Mouse (Mus musculus) limb, embryonic 12.5 days (tissue): ENCODE measurements around the gene Sarnp. TPM values are rescaled to one million over a fixed set of nuclear protein-coding genes. Genes with fewer than 3 reads are reported as not detected.
A peak's percentile ranks its signal among the peaks of the same experiment; 100 is the strongest.

Experiments
- ATAC-seq: fragments of 200-750 bp; cut with Nextera tagmentation; 2 replicates; pipeline ENCODE4 v1.8.0; 2017; ENCODE audit warnings: low read depth, moderate TSS enrichment; ENCODE audit not compliant: insufficient number of reproducible peaks, insufficient read depth, low FRiP score, low TSS enrichment
- H3K27ac ChIP-seq: fragments of 300-500 bp; sonication (generic); 2 replicates; pipeline ENCODE4 v1.5.1; 2016; ENCODE audit warnings: mild to moderate bottlenecking, moderate library complexity
- H3K27me3 ChIP-seq: fragments of 300-500 bp; sonication (generic); 2 replicates; pipeline ENCODE4 v1.6.1; 2016; ENCODE audit warnings: mild to moderate bottlenecking, moderate library complexity
- H3K36me3 ChIP-seq: fragments of 300-500 bp; sonication (generic); 2 replicates; pipeline ENCODE4 v1.6.1; 2016; ENCODE audit warnings: mild to moderate bottlenecking, moderate library complexity
- H3K4me1 ChIP-seq: fragments of 300-500 bp; sonication (generic); replicated peaks from 2 replicates; pipeline ENCODE4 v1.6.1; 2016
- H3K4me2 ChIP-seq: fragments of 300-500 bp; sonication (generic); 2 replicates; pipeline ENCODE4 v1.6.1; 2016; ENCODE audit warnings: mild to moderate bottlenecking, moderate library complexity
- H3K4me3 ChIP-seq: fragments of 300-500 bp; sonication (generic); replicated peaks from 2 replicates; pipeline ENCODE4 v1.5.1; 2016; ENCODE audit warnings: mild to moderate bottlenecking
- H3K9ac ChIP-seq: fragments of 300-500 bp; sonication (generic); replicated peaks from 2 replicates; pipeline ENCODE4 v1.6.1; 2016; ENCODE audit warnings: mild to moderate bottlenecking, moderate library complexity
- H3K9me3 ChIP-seq: fragments of 300-500 bp; sonication (generic); 2 replicates; pipeline ENCODE4 v1.6.1; 2016; ENCODE audit warnings: mild to moderate bottlenecking, moderate library complexity
- WGBS: fragments of 180-500 bp; shearing (Covaris S2); methylation state at CpG from one replicate; pipeline ENCODE4 v1.1.7; 2016; 5-methylcytosine and 5-hydroxymethylcytosine counted together
- polyA plus RNA-seq: library from polyadenylated mRNA; unstranded; fragments of >200 nt; fragmentation: Nextera tagmentation; extraction: Ambion mirVana; gene quantifications from 2 replicates; pipeline ENCODE4 v1.2.1, GENCODE M21; 2016

The Sarnp gene
- polyA plus RNA-seq, 1 experiment from 2014 or later, result 241 TPM

GRCm38 (mm10) chr10:128904812-128905211 is 87.7 kb downstream of the Sarnp start:
- Histone ChIP-seq H3K27ac (no peak overlapping the region), H3K4me2 (no peak overlapping the region), H3K27me3 (no peaks in the 10 kb centered on the region), H3K4me1 (peaks cover 9% of the 10 kb centered on the region), H3K9ac (no peak overlapping the region), H3K36me3 (no peaks in the 10 kb centered on the region), H3K9me3 (no peaks in the 10 kb centered on the region), H3K4me3 (no peak overlapping the region)
- ATAC-seq, result no peak
- WGBS, result 65% methylated on average over 5 of the region's 5 CpGs

GRCm38 (mm10) chr10:128908778-128909448 is 91.8 kb downstream of the Sarnp start:
- peak overlapping the region; percentile 78 for H3K4me2 ChIP-seq
- H3K4me3 ChIP-seq, result peak overlapping the region; percentile 89
- ATAC-seq, result no peak; the same call in 1 of the 2 replicates
- peaks cover 23% of the 10 kb centered on the region for H3K36me3 ChIP-seq
- H3K9ac ChIP-seq, result peak overlapping the region; percentile 95
- H3K9me3 ChIP-seq, result no peaks in the 10 kb centered on the region
- no peaks in the 10 kb centered on the region for H3K27me3 ChIP-seq
- WGBS, result 60% methylated on average over 13 of the region's 13 CpGs
- H3K4me1 ChIP-seq, result peaks cover 35% of the 10 kb centered on the region
- peak overlapping the region; percentile 96 for H3K27ac ChIP-seq

- peak overlapping the region; percentile 96 for H3K27ac ChIP-seq
- peak overlapping the region; percentile 78 for H3K4me2 ChIP-seq
- peak overlapping the region; percentile 95 for H3K9ac ChIP-seq
- H3K9me3 ChIP-seq, result no peaks in the 10 kb centered on the region
- peak; percentile 74 for ATAC-seq
- 2% methylated on average over 38 of the region's 41 CpGs for WGBS
- H3K36me3 ChIP-seq, result peaks cover 30% of the 10 kb centered on the region
- peak overlapping the region; percentile 89 for H3K4me3 ChIP-seq
- H3K4me1 ChIP-seq, result peaks cover 35% of the 10 kb centered on the region
- H3K27me3 ChIP-seq, result no peaks in the 10 kb centered on the region
Measured at GRCm38 (mm10) chr10:128909567-128910028, 92.5 kb downstream of the Sarnp start.

- Histone ChIP-seq H3K9me3 (no peaks in the 10 kb centered on the region), H3K4me2 (peak overlapping the region; percentile 78), H3K4me1 (peaks cover 35% of the 10 kb centered on the region), H3K4me3 (peak overlapping the region; percentile 89), H3K27me3 (no peaks in the 10 kb centered on the region), H3K27ac (peak overlapping the region; percentile 96), H3K36me3 (peaks cover 37% of the 10 kb centered on the region), H3K9ac (peak overlapping the region; percentile 95)
- WGBS, result under 1% methylated on average over 66 of the region's 66 CpGs
- ATAC-seq, result no peak
Measured at GRCm38 (mm10) chr10:128910066-128910841, 93.1 kb downstream of the Sarnp start.

- no peak overlapping the region; the same call in 1 of the 2 replicates for H3K27ac ChIP-seq
- H3K36me3 ChIP-seq, result peaks cover 48% of the 10 kb centered on the region
- peak overlapping the region; percentile 78 for H3K4me2 ChIP-seq
- peaks cover 35% of the 10 kb centered on the region for H3K4me1 ChIP-seq
- no peaks in the 10 kb centered on the region for H3K27me3 ChIP-seq
- H3K9me3 ChIP-seq, result no peaks in the 10 kb centered on the region
- peak overlapping the region; percentile 89 for H3K4me3 ChIP-seq
- ATAC-seq, result no peak
- 92% methylated on average over 6 of the region's 6 CpGs for WGBS
- no peak overlapping the region for H3K9ac ChIP-seq
Measured at GRCm38 (mm10) chr10:128911430-128911829, 94.3 kb downstream of the Sarnp start.

- peak overlapping the region; percentile 31; the same call in 1 of the 2 replicates for H3K9ac ChIP-seq
- H3K27me3 ChIP-seq, result no peaks in the 10 kb centered on the region
- no peak for ATAC-seq
- H3K4me3 ChIP-seq, result 0 out of 2 replicates have a peak overlapping the region, but pooled peaks have one; percentile 3
- 0 out of 2 replicates have a peak overlapping the region, but pooled peaks have one; percentile 50 for H3K27ac ChIP-seq
- WGBS, result 75% methylated on average over 4 of the region's 4 CpGs
- H3K36me3 ChIP-seq, result peaks cover 56% of the 10 kb centered on the region
- H3K9me3 ChIP-seq, result no peaks in the 10 kb centered on the region
- H3K4me1 ChIP-seq, result peaks cover 35% of the 10 kb centered on the region
- peak overlapping the region; percentile 78; the same call in 1 of the 2 replicates for H3K4me2 ChIP-seq
Measured at GRCm38 (mm10) chr10:128912268-128912667, 95.1 kb downstream of the Sarnp start.

- Histone ChIP-seq H3K4me1 (peaks cover 35% of the 10 kb centered on the region), H3K9me3 (no peaks in the 10 kb centered on the region), H3K27me3 (no peaks in the 10 kb centered on the region), H3K36me3 (peaks cover 61% of the 10 kb centered on the region), H3K4me2 (no peak overlapping the region), H3K9ac (no peak overlapping the region), H3K4me3 (0 out of 2 replicates have a peak overlapping the region, but pooled peaks have one; percentile 3), H3K27ac (peak overlapping the region; percentile 50; the same call in 1 of the 2 replicates)
- no peak for ATAC-seq
- WGBS, result 84% methylated on average over 4 of the region's 4 CpGs
Measured at GRCm38 (mm10) chr10:128912791-128913190, 95.7 kb downstream of the Sarnp start.

- Histone ChIP-seq H3K4me1 (peaks cover 35% of the 10 kb centered on the region), H3K9ac (no peak overlapping the region), H3K27ac (peak overlapping the region; percentile 50; the same call in 1 of the 2 replicates), H3K4me2 (no peak overlapping the region), H3K4me3 (no peak overlapping the region), H3K36me3 (peaks cover 66% of the 10 kb centered on the region), H3K27me3 (no peaks in the 10 kb centered on the region), H3K9me3 (no peaks in the 10 kb centered on the region)
- WGBS, result 8% methylated on average over 5 of the region's 5 CpGs
- ATAC-seq, result no peak
Measured at GRCm38 (mm10) chr10:128913219-128913618, 96.1 kb downstream of the Sarnp start.

GRCm38 (mm10) chr10:128913696-128914095 is 96.6 kb downstream of the Sarnp start:
- H3K27ac ChIP-seq, result no peak overlapping the region
- H3K4me2 ChIP-seq, result no peak overlapping the region
- H3K36me3 ChIP-seq, result peaks cover 70% of the 10 kb centered on the region
- H3K9ac ChIP-seq, result no peak overlapping the region
- no peak overlapping the region for H3K4me3 ChIP-seq
- H3K27me3 ChIP-seq, result no peaks in the 10 kb centered on the region
- WGBS, result 91% methylated on average over 12 of the region's 12 CpGs
- ATAC-seq, result no peak
- H3K4me1 ChIP-seq, result peaks cover 33% of the 10 kb centered on the region
- no peaks in the 10 kb centered on the region for H3K9me3 ChIP-seq

GRCm38 (mm10) chr10:128915550-128915949 is 98.4 kb downstream of the Sarnp start:
- no peak overlapping the region for H3K4me2 ChIP-seq
- no peak overlapping the region for H3K9ac ChIP-seq
- H3K9me3 ChIP-seq, result no peaks in the 10 kb centered on the region
- no peak overlapping the region for H3K27ac ChIP-seq
- ATAC-seq, result no peak
- WGBS, result 90% methylated on average over 2 of the region's 2 CpGs
- no peak overlapping the region for H3K4me3 ChIP-seq
- no peaks in the 10 kb centered on the region for H3K27me3 ChIP-seq
- H3K36me3 ChIP-seq, result peaks cover 75% of the 10 kb centered on the region
- peaks cover 34% of the 10 kb centered on the region for H3K4me1 ChIP-seq

GRCm38 (mm10) chr10:128916665-128917064 is 99.5 kb downstream of the Sarnp start:
- H3K9me3 ChIP-seq, result no peaks in the 10 kb centered on the region
- peaks cover 68% of the 10 kb centered on the region for H3K36me3 ChIP-seq

More at GRCm38 (mm10) chr10:128916665-128917064, 99.5 kb downstream of the Sarnp start:
- Histone ChIP-seq H3K4me3 (no peak overlapping the region), H3K27me3 (no peaks in the 10 kb centered on the region), H3K4me2 (no peak overlapping the region), H3K4me1 (peaks cover 35% of the 10 kb centered on the region), H3K27ac (no peak overlapping the region), H3K9ac (no peak overlapping the region)
- whole genome bisulfite sequencing, result 89% methylated on average over 3 of the region's 3 CpGs
- no peak for ATAC-seq
